Mouse (Mus musculus) ovary, postnatal 10 days (tissue): ENCODE results near the gene Rasal3.
A peak's percentile ranks its signal among the peaks of the same experiment; 100 is the strongest.

ENCODE experiments used
- DNase-seq: peaks from one replicate; pipeline ENCODE4 v3.0.0; 2022; ENCODE audit warnings: low spot score

Gene Rasal3

DNA sequence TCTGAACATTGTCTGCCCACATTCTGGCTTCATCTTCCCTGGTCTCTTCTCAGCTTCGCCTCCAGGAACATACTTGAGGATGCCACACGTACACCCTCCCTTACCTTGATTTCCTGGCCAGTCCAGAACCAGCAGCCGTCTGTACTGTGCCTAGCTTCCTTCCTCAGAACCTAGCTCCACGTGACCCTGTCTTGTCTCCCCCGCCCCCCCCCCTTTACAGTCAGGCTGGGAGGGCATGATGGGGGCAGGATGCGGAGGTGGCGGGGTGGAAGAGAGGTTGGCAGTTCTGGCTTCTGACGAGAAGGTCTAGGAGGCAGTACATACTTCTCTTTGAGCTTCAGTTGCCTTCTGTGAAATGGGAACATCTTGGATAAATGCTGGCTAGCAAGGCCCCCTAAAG, at the start of gene Rasal3:
TSS of gene Rasal3 (minus strand) at position 167 of the 400 bp plus-strand sequence.
- no peak for DNase-seq

DNA sequence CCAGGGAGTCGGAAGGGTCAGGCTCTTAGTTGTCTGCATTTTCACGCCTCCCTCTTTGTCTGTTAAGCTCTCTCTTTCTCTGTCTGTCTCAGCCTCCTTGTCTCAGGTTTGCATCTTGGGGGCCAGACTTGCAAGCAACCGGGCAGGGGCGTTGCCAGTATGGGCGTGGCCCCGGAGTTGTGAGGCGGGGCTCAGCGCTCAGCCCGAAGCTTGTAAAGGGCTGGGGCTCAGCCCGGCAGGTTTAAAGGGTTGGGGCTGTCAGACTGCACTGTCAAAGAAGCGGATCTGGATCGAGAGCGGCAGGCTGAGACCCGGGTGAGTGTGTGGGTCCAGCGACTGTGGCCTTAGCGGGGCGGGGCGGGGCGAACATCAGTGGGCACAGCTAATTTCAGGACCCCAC, 49.1 kb upstream of the Rasal3 start, which contains the start of gene Cyp4f39:
TSS of gene Cyp4f39 (plus strand) at position 242 of the 400 bp plus-strand sequence.
- DNase-seq: no peak

DNA sequence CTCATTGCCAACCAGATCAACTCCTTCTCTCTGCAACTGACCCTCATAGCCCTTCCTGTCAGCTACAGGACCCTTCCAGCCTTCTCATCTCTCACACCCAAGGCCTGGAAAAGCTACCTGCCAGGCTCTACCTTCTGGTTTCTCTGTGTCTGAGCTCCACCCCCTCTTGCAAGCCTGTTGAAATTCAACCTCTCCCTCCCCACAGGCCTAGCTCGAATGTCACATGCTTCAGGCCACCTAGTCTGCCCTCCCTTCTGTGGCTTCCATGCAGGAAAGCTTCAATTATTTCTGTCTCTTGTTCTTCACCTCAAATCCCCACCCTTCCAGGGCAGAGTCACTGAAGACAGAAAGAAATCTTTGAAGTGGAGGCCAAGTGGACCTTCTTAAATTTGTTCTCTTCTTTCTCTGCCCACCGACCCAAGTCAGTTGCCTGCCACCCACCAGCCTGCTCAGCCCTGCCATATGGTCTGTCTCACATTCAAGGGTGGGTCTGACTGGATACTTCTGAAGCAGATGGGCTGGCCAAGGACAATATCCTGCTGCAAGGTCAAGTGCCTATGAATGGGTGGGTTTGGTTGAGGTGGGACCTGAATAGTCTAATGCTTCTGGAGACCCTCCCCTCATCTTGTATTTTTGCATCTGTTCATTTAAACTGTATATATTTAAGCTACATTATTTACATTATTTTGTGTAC, 47.6 kb upstream of the Rasal3 start:
- DNase-seq: no peak

DNA sequence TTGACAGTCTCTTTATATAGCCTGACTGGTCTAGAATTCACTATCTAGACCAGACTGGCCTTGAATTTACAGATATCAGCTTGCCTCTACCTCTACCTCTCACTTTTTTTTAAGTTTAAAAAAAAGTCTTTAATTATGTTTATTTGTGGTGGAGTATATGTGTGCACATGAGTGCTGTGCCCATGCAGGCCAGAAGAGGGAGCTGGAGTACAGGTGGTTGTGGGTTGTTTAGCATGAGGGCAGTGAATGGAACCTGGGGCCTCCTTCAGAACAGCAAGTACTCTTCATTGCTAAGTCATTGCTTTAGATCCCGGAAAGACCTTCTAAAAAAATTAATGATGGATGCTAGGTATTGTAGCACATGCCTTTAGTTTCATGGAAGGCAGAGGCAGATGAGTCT, 45.7 kb upstream of the Rasal3 start:
- no peak for DNase-seq

DNA sequence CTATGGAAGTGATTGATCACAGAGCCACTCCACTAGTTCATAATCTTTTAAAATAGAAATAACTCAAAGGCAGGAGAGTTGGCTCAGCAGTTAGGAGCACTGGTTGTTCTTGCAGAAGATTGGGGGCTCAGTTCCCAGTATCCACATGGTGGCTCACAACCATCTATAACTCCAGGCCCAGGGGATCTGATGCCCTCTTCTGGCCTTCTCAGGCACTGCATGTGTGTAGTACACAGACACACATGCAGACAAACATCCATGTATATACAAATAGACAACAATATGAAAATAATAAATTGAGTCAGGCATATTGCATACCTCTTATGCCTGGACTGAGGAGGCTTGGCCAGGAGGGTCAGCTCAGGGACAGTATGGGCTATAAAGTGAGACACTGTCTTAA, 43.8 kb upstream of the Rasal3 start:
- DNase-seq: no peak

DNA sequence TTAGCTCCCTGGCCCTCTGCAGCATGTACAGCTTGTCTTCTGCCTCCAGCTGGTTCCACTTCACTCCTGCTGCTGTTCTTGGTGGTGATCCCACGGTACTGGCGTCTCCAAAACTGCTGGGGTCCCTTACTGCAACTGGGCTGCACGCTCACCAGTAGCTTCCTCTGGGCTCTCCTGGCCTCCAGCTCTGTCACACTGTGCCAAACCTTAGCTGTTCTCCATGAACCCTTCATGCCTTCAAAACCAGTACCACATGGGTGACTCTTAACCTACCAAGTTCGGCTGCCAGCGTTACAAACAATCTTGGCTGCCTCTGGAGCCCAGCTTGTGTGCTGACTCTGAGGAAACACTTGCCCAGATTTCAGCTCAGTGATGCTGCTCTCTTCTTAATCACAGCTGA, 41.6 kb upstream of the Rasal3 start:
- DNase-seq: no peak

DNA sequence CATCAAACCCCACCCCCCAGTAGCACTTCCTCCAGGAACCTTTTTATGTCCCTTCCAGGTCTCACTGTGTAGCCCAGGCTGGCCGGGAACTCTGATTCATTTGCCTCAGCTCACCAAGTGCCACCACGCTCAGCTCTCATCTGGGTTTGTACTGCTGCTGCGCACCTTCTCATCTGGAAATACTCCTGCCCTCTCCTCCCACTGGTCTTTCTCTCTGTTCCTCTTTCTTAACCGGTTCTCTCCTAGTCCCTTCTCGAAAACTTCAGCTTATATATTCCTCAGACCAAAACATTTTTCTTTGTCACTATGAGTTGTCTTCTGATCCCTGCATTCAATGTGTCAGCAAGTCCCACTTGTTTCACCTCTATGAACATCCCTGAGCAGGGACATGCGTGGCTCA, 39.9 kb upstream of the Rasal3 start:
- no peak for DNase-seq

DNA sequence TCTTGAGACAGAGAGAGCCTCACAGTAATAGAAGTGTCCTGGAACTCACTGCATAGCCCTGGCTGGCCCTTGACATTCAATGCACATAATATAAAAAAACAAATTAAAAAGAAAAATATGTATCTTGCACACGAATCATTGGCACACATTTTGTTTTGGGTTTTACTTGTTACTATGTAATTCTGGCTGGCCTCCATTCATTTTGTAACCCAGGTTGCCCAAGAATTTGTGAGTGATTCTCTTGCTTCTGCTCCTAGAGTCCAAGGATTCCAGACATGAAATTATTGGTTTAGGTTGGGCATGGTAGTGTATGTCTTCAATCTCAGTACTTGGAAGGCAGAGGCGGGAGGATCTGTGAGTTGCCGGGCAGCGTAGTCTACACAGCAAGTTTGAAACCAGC, 33.7 kb upstream of the Rasal3 start:
- no peak for DNase-seq

DNA sequence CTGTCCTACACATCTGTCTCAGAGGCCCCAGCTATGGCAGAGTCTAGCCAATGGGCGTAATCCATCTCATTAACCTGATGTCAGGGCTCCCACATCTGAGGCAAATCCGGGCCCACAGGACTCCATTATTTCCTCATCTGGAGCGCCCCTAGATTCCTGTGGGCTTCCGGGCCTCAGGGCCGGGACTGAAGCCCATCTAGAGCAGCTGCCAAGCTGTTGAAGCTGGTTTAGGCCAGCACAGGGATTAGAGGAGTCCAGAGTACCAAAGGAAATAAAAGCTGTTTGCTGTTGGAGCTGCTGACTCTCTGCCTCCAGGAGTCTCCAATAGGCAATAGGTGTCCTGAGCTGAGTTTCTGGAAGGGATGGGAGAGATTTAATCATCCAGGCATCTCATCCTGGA, 31.8 kb upstream of the Rasal3 start:
- no peak for DNase-seq

DNA sequence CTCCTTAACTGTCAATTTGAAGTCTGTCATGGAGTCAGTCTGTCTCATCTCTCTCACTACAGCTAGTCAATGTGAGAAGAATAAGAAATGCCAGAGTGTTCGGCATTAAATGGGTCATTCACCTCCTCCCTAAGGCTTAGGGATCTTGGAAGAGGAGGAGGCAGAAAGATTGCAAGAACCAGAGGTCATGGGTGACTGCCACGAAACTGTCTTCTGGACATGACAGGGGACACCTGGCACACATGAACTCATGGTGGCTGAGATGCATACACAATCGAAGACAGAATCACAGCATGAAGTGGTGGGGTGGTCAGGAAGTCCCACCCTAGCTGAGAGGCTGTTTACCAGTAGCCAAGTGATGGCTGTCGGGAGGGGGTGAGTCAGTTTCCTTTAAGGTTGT, 30.9 kb upstream of the Rasal3 start:
- DNase-seq: no peak

DNA sequence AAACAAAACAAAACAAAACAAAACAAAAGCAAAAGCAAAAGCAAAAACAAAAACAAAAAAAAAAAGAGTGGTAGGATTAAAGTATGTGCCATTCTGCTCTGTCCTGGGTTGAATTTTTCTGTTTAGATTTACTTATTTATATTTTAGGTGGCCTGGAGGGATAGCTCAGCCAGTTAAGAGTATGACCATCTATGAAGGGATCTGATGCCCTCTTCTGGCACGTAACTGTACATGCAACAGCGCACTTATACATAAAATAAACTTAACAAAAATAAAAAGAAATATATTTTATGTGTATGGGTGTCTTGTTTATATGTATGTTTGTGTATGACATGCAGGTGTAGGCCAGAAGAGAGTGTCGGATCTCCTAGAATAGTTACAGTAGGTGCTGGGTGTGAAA, 28.6 kb upstream of the Rasal3 start:
- no peak for DNase-seq

DNA sequence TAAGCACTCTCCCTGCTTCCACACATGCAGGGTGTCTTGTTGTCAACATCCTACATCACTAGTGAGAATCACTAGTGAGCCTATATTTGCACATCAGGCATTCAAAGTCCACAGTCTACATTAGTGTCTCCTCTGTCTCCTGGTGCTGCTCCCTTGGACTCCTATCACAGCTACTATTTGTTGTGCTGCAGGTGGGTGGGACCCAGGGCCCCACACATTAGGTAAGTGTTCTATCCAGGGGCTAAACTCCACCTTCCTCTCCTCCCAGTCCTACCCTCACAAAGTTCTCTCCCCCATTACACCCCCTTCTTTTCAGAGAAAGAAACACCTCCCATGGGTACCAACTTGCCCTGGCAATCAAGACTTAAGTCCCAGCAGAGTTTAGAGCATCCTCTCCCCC, 23.2 kb upstream of the Rasal3 start:
- no peak for DNase-seq

DNA sequence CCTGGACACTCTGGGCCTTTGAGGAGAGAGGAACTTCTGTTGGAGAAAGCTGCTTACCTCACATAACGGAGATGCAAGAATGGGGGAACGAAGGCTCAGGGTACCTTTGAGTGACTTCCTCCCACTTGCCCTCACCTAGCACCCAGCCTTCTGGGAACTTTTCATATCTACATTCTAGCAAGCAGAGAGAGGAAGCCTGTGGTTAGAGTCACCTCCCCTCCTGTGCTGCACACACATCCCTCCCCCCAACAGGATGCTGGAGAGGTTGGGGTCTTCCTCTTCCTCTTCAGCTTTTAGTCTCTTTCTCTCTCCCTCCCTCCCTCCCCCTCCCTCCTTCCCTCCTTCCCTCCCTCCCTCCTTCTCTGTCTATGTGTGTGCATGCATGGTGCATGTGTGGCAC, 20.7 kb upstream of the Rasal3 start, which contains the start of gene Pglyrp2:
TSS of gene Pglyrp2 (minus strand) at position 134 of the 400 bp plus-strand sequence.
- DNase-seq: no peak

DNA sequence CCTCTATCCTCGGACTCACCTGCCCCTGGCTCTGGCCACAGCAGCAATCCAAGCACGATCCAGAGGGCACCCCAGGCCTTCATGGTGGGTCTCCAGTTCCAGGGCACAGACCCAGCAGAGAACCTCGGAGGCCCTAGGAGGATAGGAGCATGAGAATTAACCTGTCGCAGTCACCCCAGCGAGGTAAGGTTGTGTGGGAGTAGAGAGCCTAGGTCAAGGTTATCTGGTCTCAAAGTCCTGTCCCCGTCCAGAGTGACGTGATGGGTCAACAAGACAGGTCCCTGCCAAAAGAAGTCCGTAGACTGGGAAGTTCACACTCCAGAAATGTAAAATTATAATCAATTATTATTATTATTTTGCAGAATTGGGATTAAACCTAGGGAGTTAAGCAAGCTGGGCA, 17.4 kb upstream of the Rasal3 start:
- no peak for DNase-seq

DNA sequence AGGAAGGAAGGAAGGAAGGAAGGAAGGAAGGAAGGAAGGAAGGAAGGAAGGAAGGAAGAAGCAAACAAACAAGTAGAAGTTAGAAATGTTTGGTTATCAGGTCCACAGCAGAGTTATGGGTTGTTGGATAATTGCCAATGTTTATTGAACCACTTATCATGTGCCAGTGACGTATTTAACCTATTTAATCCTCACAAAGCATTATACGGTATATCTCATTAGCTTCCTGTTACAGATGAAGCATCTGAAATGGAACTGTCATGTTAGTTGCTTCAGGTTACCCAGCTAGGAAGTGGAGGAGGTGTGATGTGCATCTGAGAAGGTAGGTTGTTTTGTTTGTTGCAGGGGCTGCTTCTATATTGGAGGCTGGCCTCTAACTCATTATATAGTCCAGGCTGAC, 16.6 kb upstream of the Rasal3 start:
- DNase-seq: no peak

DNA sequence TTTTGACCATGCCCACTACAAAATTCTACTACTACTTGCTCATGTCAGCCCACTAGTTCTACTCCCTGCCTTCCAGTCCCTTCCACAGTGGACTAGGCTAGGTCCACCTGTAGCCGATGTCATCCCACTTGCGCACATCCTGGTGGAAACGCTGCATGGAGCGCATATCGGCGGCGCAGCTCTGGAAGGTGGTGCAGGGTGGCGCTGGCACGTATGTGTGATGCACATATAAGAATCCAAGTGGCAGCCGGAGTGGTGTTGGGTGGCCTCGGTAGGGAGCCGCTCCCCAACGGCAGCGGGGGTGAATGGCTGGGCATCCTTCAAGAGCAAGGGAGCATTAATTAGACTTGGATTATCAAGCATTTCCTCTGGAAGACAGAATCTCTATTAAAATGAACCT, 13.4 kb upstream of the Rasal3 start:
- DNase-seq: no peak

DNA sequence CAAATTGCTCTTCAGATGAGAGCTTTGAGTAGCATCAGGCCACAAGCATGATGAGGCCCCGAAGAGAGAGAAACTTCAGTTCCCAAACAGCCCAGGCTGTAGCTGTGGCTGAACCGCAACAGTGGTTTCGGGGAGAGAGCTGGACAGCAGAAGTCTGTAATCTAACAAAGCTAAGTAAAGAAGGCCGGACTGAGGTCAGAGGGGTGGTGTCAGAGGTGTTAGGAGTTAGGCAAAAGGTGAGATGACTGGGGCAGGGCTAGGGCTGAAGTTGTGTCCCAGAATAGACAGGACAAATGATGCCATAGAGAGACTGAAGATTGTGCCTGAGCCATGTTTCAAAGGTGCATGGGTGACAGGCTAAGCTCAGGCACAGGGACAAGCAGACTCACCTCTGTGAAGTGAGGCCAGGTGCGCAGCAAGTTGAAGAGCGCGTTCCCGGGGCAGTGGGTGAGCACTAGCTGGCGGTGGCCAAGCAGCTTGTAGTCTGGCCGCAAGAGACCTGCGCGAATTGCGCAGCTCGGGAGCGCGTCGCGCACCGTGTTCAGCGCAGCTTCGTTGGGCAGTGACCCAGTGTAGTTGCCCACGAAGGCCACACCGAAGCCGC, 12.1 kb upstream of the Rasal3 start:
- no peak for DNase-seq

DNA sequence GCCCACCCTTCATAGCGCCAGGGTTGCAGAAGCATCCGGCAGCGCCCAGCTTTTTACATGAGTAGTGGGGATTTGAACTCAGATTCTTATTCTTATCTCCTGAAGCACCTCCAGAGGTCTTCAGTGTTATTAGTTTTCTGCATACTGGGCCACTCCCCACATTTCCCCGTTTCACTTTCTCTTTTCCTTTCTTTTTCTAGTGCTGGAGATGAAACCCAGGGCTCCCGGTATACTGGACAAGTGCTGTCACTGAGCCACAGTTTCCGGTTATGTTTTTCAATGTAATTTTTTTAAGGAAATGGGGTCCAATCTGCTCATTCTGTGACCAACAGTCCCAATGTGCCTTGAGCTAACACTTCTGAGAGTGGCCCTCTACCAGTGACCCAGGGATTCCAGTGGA, 8.5 kb upstream of the Rasal3 start:
- DNase-seq: no peak

DNA sequence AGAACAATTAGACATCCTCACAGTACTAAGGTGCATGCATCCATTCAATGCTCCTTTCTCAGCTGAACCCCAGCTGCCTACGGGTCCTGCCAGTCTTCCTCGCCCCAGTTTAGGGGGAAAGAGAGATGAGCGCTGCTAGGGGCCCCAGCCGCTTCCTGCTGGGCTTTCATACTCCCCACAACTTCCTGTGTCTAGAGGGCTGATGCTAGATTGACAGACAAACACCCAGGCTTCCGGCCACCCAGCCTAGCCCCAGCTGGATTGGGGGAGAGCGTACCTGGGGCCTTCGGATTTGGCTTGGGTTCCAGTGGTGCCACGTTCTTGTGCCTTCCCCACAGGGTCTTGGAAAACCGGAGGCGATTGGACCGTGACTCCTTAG, 615 bp downstream of the Rasal3 start:
- no peak for DNase-seq

DNA sequence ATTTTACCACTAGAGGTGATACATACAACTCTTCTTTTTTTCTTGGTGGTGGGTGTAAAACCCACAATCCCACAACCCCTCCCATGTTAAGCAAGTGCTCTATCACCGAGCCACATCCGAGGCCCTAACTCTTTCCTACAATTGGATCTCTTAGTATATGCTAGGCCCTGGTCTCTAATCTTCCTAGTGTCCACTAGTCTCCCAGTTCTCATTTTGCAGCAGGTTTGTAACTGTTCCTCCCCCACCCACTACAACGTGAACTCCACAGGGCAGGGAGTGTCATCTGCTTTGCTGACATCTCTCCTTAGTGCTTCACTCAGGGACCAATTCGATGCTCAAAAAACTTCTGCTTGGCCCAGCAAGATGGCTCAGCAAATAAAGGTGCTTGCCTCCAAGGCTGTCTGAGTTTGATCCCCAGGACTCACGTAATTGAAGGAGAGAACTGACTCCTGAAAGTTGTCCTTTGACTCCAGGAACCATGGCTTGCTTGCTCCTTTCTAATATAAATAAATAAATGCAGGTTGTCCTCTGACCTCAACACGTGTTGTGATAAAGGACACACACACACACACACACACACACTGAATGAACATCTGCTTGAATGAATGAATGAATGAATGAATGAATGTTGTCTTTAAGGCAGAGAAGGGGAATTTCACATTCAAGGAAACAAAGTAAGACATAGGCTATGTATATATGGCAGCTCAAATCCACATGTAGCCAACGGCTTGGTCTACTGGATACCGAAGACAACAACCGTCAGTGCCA, 1.2 kb downstream of the Rasal3 start:
- no peak for DNase-seq

DNA sequence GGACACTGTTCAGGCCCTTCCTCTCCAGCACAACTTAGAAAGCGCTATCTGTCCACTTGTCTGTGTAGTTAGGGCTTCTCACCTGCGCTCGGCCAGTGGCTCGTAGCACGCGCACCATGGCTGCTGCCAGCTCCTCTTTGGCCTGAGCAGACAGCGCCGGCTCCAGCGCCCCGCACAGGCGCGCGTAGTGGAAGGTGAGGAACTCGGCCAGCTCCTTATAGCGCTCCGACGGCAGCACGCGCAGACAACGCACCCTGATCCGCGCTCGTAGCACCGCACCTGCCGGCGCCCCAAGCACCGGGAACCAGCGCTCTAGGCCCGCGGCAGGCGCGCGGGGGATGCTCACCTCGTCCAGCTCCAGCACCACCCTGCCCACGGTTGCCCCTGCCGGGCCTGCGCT, 7.1 kb downstream of the Rasal3 start:
- no peak for DNase-seq

DNA sequence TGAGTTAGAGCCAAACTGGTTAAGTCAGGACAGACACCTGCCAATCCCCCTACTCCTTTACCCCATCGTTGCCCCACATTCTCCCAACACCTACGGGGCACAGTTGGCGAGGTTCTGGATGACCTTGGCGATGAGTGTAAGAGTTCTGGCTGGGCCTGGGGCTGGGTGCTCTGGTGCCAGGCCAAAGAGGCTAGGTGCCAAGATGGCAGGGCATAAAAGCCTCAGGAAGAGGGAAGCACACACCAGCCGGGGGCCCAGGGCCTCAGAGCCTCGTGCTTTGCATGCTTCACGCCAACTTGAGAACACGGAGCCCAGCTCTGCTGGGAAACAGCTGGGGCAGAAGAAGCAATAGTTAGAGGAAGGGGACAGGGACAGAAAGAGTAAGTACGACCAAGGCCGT, 9.4 kb downstream of the Rasal3 start:
- DNase-seq: no peak

DNA sequence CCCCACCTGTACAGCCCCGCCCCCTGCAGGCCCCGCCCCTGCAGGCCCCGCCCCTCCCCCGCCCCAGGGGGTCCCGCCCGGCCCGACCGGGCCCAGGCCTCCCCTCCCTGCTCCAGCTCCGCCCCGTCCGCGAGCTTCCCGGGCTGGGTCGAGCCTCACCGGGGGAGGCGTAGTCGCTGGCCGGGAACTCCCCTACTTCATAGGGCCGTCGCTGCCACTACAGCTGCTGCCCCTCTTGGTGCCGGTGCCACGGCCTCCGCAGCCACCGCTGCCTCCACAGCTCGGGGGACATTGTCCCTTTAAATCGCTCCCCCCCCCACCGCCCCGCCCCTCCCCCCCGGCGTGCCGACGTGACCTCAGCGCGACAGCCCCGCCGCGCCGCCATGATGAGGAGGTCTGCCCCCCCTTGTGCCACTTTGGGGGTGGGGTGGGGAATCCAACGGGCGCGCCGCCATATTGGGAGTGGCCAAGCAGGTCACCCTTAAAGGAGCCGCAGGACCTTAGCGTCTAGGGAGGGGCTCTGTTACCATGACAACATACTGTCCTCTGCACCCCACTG, 14.2 kb downstream of the Rasal3 start, which contains the start of gene Wiz:
TSS of gene Wiz (minus strand) at position 339 of the 559 bp plus-strand sequence.
- DNase-seq: peak; percentile 83
